Mouse (Mus musculus) liver, postnatal 0 days (tissue): ENCODE data around the gene Dlgap3.

Source experiments
- CTCF ChIP-seq: sonication (generic); IDR thresholded peaks from 2 replicates; pipeline ENCODE4 v1.5.1; 2016; ENCODE audit warnings: antibody characterized with exemption, low read depth
- EP300 ChIP-seq: IDR thresholded peaks from 2 replicates; pipeline ENCODE4 v1.6.1; 2016; ENCODE audit warnings: antibody characterized with exemption, low read depth, mild to moderate bottlenecking

DNA sequence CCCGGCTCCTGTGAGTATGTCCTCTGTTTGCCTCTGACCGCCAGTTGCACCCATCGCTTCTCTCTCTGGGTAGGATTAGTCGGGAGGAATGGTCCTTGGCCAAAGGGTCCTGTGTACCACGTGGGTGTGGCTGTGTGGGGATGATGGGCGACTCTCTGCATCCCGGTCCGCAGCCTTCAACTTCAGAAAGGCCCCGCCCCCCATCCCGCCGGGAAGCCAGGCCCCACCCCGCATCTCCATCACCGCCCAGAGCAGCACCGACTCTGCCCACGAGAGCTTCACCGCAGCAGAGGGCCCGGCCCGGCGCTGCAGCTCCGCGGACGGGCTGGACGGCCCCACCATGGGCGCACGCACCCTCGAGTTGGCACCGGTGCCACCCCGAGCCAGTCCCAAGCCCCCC, 45.5 kb downstream of the Dlgap3 start:
- no peak for TF ChIP-seq CTCF
- TF ChIP-seq EP300, result no peak
